Mouse (Mus musculus) 3134 (cell line): Measurements from ENCODE around the gene Akirin1.

ENCODE experiments used
- DNase-seq: peaks from one replicate; pipeline ENCODE4 v3.0.0-alpha.2; 2011; ENCODE audit warnings: low spot score; ENCODE audit not compliant: insufficient read length; ENCODE audit errors: extremely low read depth

Gene Akirin1

DNA sequence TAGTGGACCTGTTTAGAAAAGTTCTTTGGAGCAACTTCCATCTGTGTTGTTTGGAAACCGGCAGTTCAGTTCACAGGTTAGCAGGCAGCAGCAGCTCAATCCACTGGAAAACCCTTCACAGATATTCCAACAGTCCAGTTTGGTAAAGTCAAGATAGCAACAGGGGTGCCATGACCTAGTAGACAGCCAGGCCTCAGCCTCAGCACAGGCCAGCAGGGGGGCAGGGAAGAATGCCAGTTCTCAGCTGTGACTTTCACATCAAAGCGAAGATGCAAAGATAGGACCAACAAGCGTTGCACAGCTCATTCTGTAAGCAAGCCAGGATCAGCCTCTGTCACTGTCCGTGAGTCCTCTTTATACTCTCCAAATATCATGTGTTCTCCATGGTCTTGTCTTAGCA is 28.4 kb downstream of the Akirin1 start:
- no peak for DNase-seq

DNA sequence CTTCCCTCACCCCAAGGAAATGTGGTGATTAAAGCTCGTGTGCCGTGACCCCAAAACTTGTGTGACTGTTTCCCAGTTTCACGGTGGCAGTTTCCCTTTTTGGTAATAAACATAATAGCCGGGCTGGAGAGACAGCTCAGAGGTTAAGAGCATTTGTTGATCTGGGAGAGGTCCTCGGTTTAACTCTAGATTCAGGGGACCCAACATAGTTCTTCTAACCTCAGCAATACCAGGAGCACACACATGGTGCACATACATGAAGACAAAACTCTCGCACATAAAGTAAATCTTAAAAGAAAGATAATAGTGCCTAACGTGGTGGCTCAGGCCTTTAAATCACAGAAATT is 31.7 kb downstream of the Akirin1 start:
- no peak for DNase-seq

DNA sequence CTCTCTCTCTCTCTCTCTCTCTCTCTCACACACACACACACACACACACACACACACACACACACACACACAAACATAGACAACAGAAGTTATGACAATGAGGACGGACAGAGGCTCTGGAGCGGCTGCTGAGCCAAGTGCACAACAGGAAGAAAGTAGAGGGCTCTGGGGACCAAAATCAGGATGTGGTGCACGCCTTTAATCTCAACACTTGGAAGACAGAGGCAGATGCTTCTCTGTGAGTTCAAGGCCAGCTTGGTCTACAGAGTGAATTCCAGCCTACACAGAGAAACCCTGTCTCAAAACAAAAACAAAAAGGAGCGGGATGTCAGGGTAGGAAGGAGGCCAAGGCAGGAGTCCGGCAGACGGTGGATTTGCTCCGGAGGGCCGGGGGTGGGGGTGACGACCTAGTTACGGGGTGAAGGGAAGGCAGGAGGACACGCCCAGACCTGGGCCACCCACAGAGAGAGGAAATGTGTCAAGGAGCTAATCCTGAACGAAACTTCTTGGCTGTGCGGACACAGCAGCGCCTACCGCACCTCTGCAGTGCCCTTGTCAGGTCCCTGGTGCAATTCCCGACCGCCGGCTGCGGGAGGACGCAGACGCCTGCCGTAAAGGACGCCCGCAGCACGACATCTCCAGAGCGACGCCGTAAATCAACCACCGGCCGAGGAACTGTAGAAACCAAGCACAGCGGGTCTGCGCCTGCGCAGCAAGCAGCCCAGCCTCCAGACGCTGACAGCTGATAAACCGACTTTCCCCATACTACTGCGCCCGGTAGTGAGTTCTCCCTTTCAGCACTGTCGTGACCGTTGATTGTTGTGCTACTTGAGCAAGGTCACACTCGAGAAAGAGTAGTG is 32.3 kb downstream of the Akirin1 start, which contains the start of gene Ndufs5:
Gene Ndufs5, minus strand, starts transcription at position 629 of the 860 bp plus-strand sequence.
- peak; percentile 87 for DNase-seq

DNA sequence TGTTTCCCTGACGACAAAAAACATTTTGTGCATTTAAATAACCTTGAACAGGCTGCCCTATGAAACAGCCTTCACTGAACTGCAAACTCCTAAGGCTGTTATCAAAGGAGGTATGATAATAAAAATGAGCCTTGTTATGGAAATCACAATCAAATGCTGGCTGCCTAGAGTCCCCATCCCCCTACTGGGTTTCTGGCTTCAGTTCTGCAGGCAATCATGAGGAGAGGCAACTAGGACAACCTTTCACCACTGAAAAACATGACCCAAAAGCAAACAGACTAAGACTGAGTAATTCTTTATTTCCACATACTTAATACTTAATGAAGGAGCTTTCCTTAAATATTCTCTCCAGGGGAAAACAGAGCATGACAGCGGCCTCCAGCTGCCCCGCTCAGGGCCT is 37.7 kb downstream of the Akirin1 start:
- DNase-seq: no peak

DNA sequence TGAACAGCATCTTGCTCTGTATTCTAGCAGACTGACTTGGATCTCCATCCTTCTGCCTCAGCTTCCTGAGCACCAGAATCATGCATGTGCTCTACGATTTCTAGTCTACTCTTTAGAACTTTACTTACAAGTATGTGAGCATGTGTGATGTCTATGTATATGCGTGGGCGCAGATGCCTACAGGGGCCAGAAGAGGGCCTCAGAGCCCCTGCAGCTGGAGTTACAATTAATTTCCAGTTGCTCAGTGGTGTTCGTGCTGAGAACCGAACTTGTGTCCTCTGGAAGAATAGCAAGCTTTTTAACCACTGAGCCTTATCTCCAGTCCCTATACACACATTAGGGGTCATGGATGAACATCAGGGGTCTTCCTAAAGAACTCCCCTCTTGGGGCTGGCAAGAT is 42.8 kb downstream of the Akirin1 start:
- DNase-seq: no peak

DNA sequence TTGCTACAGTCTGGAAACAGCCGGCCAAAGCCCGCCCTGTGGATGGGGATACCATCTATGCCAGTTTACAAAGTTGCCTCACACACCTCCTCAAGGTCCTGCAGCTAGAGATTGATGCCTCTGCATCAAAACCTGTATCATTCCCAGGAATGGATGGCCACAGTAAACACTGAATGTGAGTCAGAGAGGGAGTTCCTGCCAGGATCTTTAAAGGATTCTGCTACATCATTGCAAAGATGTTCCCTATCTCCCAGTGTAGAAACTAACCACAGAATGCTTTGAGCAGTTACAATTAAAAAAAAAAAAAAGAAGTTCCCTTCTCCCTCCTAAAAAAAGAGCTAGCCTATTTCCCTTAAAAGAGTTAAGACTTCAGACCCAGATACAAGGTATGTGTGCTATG is 44.8 kb downstream of the Akirin1 start:
- DNase-seq: no peak

DNA sequence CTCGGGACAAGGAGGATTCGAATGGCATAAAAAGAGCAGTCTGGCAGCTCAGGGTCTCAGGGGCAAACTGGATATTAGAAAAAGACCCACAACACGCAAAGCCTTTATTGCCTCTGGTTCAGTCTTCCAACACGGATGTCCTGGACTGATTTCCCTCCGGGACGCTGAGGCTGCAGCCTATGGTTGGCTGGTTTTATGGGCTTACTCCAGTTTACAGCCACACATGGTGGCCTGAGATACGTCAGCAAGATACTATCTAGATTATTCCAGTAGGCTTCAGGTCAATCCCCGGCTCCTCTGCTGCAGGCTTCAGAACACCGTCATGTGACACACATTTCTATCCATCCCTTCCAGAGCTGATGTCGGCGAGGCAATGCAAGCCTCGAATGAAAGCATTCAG is 56.8 kb downstream of the Akirin1 start:
- DNase-seq: no peak

DNA sequence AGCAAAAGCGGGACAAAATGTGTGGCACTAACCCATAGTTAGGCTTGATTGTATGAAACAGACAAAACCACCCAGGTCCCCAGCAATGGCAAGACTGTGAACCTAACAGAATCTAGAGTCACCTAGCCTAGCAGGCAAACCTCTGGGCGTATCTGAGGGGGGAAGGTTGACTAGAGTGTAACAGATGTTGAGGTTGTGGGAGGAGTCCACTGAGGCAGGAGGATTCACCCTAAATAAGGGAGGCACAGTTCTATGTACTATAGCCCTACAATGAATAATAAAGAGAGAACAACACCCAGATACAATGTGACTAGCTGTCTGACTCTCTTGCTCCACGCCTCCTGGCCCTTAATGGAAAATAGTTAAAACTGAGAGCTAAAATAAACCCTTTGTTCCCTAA is 58.1 kb downstream of the Akirin1 start:
- DNase-seq: no peak

DNA sequence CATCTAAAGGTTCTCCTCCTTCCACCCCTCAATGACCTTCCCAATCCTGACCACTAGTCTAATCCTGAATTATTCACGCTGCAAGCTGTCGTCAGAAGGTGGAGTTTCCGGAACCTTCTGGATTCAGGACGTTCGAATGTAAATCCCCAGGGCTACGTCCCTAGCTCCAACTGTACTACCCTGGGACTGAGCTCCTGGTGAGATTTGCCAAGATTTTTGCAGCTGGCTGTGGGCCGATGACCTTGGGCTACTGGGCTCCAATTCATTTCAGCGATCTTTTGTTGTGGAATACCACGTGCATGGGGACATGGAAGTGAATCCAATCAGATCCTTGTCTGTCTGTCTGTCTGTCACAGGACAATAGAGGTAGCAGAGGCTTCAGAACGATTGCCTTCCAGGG is 59.8 kb downstream of the Akirin1 start:
- DNase-seq: no peak

DNA sequence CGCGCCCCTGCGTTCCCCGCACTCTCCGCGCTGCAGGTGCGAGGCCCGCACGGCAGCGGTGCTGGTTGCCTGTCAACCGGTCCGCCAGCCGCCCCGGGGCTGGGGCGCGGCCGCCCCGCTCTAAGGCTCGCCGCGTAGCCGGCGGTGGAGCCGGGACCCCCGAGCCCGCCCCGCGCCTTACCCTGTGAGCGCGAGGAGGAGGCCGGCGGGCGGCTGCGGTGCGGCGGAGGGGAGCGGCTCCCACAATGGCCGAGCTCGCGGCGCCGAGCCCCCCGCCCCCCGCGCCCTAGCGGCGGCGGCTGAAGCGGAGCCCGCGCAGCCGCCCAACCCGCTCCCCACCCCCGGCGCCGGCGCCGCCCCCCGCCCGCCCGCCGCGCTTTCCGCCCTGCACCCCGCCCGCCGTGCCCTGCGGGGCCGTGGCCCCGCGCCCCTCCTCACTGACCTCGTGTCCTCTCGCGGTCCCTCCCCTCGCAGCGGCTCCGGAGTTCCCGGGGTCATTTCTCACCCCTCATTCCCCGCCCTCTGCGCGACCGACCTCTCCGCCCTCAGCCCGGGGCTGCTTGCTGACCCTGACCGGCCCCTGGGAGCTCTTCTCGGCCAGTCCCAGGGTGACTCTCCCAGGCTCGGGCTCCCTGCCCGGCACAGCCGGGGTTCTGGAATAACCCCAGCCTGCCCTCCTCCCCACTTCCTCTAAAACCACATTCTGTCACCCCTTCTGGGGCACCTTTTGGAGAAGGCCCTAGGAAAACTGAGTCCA is 62.9 kb downstream of the Akirin1 start:
- no peak for DNase-seq

DNA sequence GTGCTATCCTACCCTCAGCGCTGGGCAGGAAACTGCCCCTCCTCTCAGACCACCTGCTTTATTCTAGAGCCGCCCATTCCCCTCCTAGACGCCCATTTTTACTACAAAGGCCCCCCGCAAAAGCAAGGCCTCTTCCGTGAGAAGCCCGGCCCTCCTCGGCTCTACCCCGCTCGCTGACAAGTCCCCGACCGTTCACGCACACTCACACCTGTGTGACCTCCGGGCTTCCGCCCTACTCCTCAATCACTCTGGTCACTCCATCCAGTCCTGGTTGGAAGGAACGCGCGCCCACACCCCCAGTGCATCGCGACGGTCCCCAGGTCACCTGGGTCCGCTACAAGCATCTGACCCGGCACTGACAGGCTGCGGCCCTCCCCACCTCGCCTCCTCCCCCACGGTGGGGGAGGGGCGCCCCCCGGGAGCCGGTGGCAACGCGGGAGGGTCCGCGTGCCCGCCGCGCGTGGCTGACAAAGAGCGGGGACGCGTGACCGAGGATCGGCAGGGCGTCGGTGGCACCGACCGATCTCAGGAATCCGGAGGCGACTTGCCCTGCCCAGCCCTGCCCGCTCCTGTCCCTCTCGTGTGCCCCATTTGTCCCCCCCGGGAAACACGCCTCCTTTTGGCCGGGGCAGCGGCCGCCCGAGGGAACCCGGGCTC is 63.6 kb downstream of the Akirin1 start:
- no peak for DNase-seq

DNA sequence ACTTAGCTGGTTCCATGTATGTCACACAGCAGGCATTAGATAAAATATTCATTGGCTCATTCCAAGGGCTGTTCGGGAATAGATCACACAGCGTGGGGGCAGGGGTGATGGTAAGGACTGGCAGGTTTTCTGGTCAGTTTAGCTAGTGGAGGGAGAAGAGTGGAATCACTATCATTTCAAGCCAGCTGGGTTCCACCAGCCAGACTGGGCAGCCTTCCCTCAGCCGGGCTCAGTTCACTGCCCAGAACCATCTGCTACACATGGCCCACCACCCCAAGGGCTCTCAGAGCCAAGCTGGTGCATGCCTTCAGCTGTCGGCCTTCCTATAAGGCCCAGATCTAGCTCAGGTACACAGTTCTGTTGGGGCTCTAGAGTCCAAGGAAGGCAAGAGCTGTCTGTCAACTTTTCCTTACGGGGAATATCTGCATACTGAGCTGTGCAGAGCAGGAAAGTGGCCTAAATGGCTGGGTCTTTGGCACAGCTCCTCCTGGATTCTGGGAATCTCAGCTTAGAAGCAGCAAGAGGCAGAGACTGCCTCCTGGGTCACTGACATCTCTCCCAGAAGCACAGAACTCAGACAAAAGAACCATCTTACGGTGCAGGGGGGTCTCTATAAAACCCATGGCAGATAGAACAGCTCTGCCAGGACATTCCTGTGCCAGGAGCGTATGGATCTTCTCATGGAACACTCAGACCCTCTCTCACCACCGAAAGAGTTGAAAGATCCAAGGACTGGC is 64.5 kb downstream of the Akirin1 start:
- no peak for DNase-seq

DNA sequence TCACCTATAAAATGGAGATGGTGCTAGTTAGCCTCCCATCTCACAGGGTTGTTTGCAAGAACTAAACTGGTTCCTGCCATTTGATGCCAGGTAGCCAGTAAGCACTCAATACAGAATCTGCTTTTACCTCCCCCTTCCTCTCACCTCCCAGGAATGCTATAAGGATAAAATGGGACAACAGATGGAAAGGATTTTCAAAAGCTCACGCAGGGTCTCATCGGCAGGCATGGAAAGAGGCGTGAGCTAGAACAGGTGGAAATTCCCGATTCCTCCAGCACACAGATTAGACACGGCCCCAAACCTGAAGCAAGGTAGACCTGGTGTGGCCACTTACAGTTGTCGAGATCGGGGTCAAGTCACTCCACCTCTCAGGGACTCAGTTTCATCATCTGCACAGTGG is 65.1 kb downstream of the Akirin1 start:
- no peak for DNase-seq
